Mouse (Mus musculus) myocyte (in vitro differentiated cells): Measurements from ENCODE around the gene Hsf2. TPM values are rescaled to one million over a fixed set of nuclear protein-coding genes. Genes with fewer than 3 reads are reported as not detected.
A peak's percentile ranks its signal among the peaks of the same experiment; 100 is the strongest.

Experiments used
- H3K27me3 ChIP-seq: one replicate; pipeline ENCODE4 v1.6.1; 2011; ENCODE audit not compliant: control insufficient read depth, insufficient read depth, insufficient read length
- H3K36me3 ChIP-seq: one replicate; pipeline ENCODE4 v1.6.1; 2011; ENCODE audit not compliant: control insufficient read depth, insufficient read depth
- H3K4me2 ChIP-seq: one replicate; pipeline ENCODE4 v1.6.1; 2011; ENCODE audit warnings: low read depth, control low read depth
- H3K4me3 ChIP-seq: one replicate; pipeline ENCODE4 v1.5.1; 2011; ENCODE audit warnings: mild to moderate bottlenecking, control low read depth, moderate library complexity
- H3K79me2 ChIP-seq: one replicate; pipeline ENCODE4 v1.6.1; 2011; ENCODE audit not compliant: control insufficient read depth, insufficient read depth
- H3ac ChIP-seq: one replicate; pipeline ENCODE4 v1.6.1; 2011; ENCODE audit not compliant: control insufficient read depth, insufficient read length
- CEBPB ChIP-seq: IDR thresholded peaks from 2 replicates; pipeline ENCODE4 v1.6.1; 2011; ENCODE audit warnings: mild to moderate bottlenecking, moderate library complexity; ENCODE audit not compliant: poor library complexity, insufficient read depth, severe bottlenecking
- E2F4 ChIP-seq: IDR thresholded peaks from one replicate; pipeline ENCODE4 v1.6.1; 2011; ENCODE audit warnings: mild to moderate bottlenecking, control low read depth, moderate library complexity; ENCODE audit not compliant: insufficient read depth
- MAX ChIP-seq: IDR thresholded peaks from one replicate; pipeline ENCODE4 v1.6.1; 2011; ENCODE audit warnings: low read depth, mild to moderate bottlenecking, control low read depth
- MYOD1 ChIP-seq, 3 experiments: IDR thresholded peaks; one replicate each; pipeline ENCODE4 v1.6.1; 2011; ENCODE audit warnings: control low read depth in 2 of 3, low read depth in 2 of 3, mild to moderate bottlenecking in 2 of 3, moderate library complexity in 1 of 3; ENCODE audit not compliant: insufficient read length in 2 of 3, control insufficient read depth in 1 of 3
- MYOG ChIP-seq, 3 experiments: IDR thresholded peaks; one replicate each; pipeline ENCODE4 v1.6.1; 2011; ENCODE audit warnings: control low read depth in 2 of 3, low read depth in 2 of 3, mild to moderate bottlenecking in 2 of 3; ENCODE audit not compliant: insufficient read length in 2 of 3, control insufficient read depth in 1 of 3, insufficient read depth in 1 of 3
- POLR2A ChIP-seq: IDR thresholded peaks from one replicate; pipeline ENCODE4 v1.6.1; 2011; ENCODE audit warnings: low read depth, mild to moderate bottlenecking, control low read depth, moderate library complexity; ENCODE audit not compliant: insufficient read length
- POLR2AphosphoS2 ChIP-seq: IDR thresholded peaks from one replicate; pipeline ENCODE4 v1.6.1; 2011; ENCODE audit warnings: low read depth, control low read depth; ENCODE audit not compliant: insufficient read length
- REST ChIP-seq: IDR thresholded peaks from one replicate; pipeline ENCODE4 v1.6.1; 2011; ENCODE audit warnings: mild to moderate bottlenecking, control low read depth, moderate library complexity; ENCODE audit not compliant: insufficient read depth, insufficient read length
- SRF ChIP-seq: IDR thresholded peaks from one replicate; pipeline ENCODE4 v1.6.1; 2011; ENCODE audit warnings: low read depth; ENCODE audit not compliant: control insufficient read depth, insufficient read length
- TCF12 ChIP-seq: IDR thresholded peaks from one replicate; pipeline ENCODE4 v1.6.1; 2011; ENCODE audit warnings: mild to moderate bottlenecking, control low read depth; ENCODE audit not compliant: poor library complexity, insufficient read depth, severe bottlenecking
- TCF3 ChIP-seq: IDR thresholded peaks from one replicate; pipeline ENCODE4 v1.6.1; 2011; ENCODE audit warnings: low read depth, control low read depth; ENCODE audit not compliant: insufficient read length
- USF1 ChIP-seq: IDR thresholded peaks from one replicate; pipeline ENCODE4 v1.6.1; 2011; ENCODE audit warnings: low read depth, mild to moderate bottlenecking, control low read depth, moderate library complexity
- polyA plus RNA-seq: library from polyadenylated mRNA; unstranded; fragments of >200 nt; fragmentation: generic; extraction: Trizol; gene quantifications from one replicate; pipeline ENCODE4 v1.2.1, GENCODE M21; 2012; ENCODE audit warnings: missing spikeins

The Hsf2 gene
- polyA plus RNA-seq, 1 experiment, result 12.7 TPM

- no peak overlapping the region for H3ac ChIP-seq
- peaks cover 87% of the 10 kb centered on the region for H3K79me2 ChIP-seq
- no peak overlapping the region for H3K4me3 ChIP-seq
- no peak overlapping the region for H3K4me2 ChIP-seq
- H3K36me3 ChIP-seq, result no peaks in the 10 kb centered on the region
- no peaks in the 10 kb centered on the region for H3K27me3 ChIP-seq
- TF ChIP-seq MAX (no peak), POLR2AphosphoS2 (no peak), MYOG (IDR thresholded peaks at IDR 0.05; ENCODE audit: control insufficient read depth in 1 of 3, insufficient read depth in 1 of 3, insufficient read length in 2 of 3, low read depth in 2 of 3) (no peak), POLR2A (no peak), USF1 (no peak), REST (no peak), MYOD1 (IDR thresholded peaks at IDR 0.05; ENCODE audit: control insufficient read depth in 1 of 3, insufficient read length in 2 of 3, low read depth in 2 of 3) (no peak), SRF (no peak), CEBPB (no peak), TCF12 (no peak), E2F4 (no peak), TCF3 (no peak)
Observed at GRCm38 (mm10) chr10:57492050-57492449, 5.9 kb downstream of the Hsf2 start.

- peaks cover 5% of the 10 kb centered on the region for H3K36me3 ChIP-seq
- peak overlapping the region; percentile 51 for H3K4me2 ChIP-seq
- no peaks in the 10 kb centered on the region for H3K27me3 ChIP-seq
- TF ChIP-seq MYOD1 (IDR thresholded peaks at IDR 0.05; ENCODE audit: control insufficient read depth in 1 of 3, insufficient read length in 2 of 3, low read depth in 2 of 3) (peak in 1 of 3 experiments; percentile 29), POLR2A (no peak), MYOG (IDR thresholded peaks at IDR 0.05; ENCODE audit: control insufficient read depth in 1 of 3, insufficient read depth in 1 of 3, insufficient read length in 2 of 3, low read depth in 2 of 3) (peak in 1 of 3 experiments; percentile 2), SRF (no peak), REST (no peak), TCF3 (no peak), POLR2AphosphoS2 (no peak), CEBPB (no peak), MAX (no peak), E2F4 (no peak)
- H3K4me3 ChIP-seq, result no peak overlapping the region
- H3K79me2 ChIP-seq, result peaks cover 18% of the 10 kb centered on the region
- no peak overlapping the region for H3ac ChIP-seq
Observed at GRCm38 (mm10) chr10:57499414-57500156, 13.4 kb downstream of the Hsf2 start.

GRCm38 (mm10) chr10:57514616-57515015 lies 28.4 kb downstream of the Hsf2 start:
- H3K79me2 ChIP-seq, result no peaks in the 10 kb centered on the region
- no peak overlapping the region for H3K4me2 ChIP-seq
- no peak for TF ChIP-seq USF1
- no peak for TF ChIP-seq REST
- no peak for TF ChIP-seq SRF
- no peak for TF ChIP-seq MYOG (IDR thresholded peaks at IDR 0.05; ENCODE audit: control insufficient read depth in 1 of 3, insufficient read depth in 1 of 3, insufficient read length in 2 of 3, low read depth in 2 of 3)
- no peak for TF ChIP-seq CEBPB
- TF ChIP-seq MYOD1 (IDR thresholded peaks at IDR 0.05; ENCODE audit: control insufficient read depth in 1 of 3, insufficient read length in 2 of 3, low read depth in 2 of 3), result no peak
- no peaks in the 10 kb centered on the region for H3K27me3 ChIP-seq
- no peak overlapping the region for H3K4me3 ChIP-seq
- peaks cover 79% of the 10 kb centered on the region for H3K36me3 ChIP-seq
- H3ac ChIP-seq, result no peak overlapping the region

GRCm38 (mm10) chr10:57515278-57515677 lies 29.1 kb downstream of the Hsf2 start:
- no peak overlapping the region for H3K4me2 ChIP-seq

More at GRCm38 (mm10) chr10:57515278-57515677, 29.1 kb downstream of the Hsf2 start:
- H3K79me2 ChIP-seq, result no peaks in the 10 kb centered on the region
- TF ChIP-seq MYOD1 (IDR thresholded peaks at IDR 0.05; ENCODE audit: control insufficient read depth in 1 of 3, insufficient read length in 2 of 3, low read depth in 2 of 3) (no peak), CEBPB (no peak), REST (no peak), TCF12 (no peak), TCF3 (no peak), SRF (no peak), MYOG (IDR thresholded peaks at IDR 0.05; ENCODE audit: control insufficient read depth in 1 of 3, insufficient read depth in 1 of 3, insufficient read length in 2 of 3, low read depth in 2 of 3) (no peak), POLR2AphosphoS2 (no peak), MAX (no peak), USF1 (no peak), E2F4 (no peak), POLR2A (no peak)
- no peak overlapping the region for H3K4me3 ChIP-seq
- H3ac ChIP-seq, result no peak overlapping the region
- no peaks in the 10 kb centered on the region for H3K27me3 ChIP-seq
- H3K36me3 ChIP-seq, result peaks cover 79% of the 10 kb centered on the region
